Mouse (Mus musculus): ENCODE measurements around the gene Slc30a7. TPM values are rescaled to one million over a fixed set of nuclear protein-coding genes. Genes with fewer than 3 reads are reported as not detected.

Slc30a7 gene
- 80.0 TPM for polyA plus RNA-seq (2017; shearing (Covaris generic))

GRCm38 (mm10) chr3:116006978-116007940, at the start of gene Slc30a7, which contains the start of gene Extl2:
Gene Slc30a7, minus strand, starts transcription at chr3:116007406.
Gene Extl2, plus strand, starts transcription at chr3:116007462.

Other genes starting within 250 kb of the Slc30a7 start
- gene Dph5, start 119.6 kb downstream of the Slc30a7 start, polyA plus RNA-seq (2017; shearing (Covaris generic)) = 89.7 TPM
- gene Extl2, start 56 bp upstream of the Slc30a7 start, polyA plus RNA-seq (2017; shearing (Covaris generic)) = 8.2 TPM
- 7.3 TPM for gene Vcam1, start 122.3 kb upstream of the Slc30a7 start, polyA plus RNA-seq (2017; shearing (Covaris generic))
- not detected for gene Gpr88, start 246.1 kb upstream of the Slc30a7 start, polyA plus RNA-seq (2017; shearing (Covaris generic))

All from CD4-positive, CD25-positive, alpha-beta regulatory T cell, adult 9 weeks (primary cell).